Mouse (Mus musculus) urinary bladder, postnatal 36 days (tissue): Measurements from ENCODE around the gene 4921517D22Rik.

Experiments used
- DNase-seq, 2 experiments: peaks; one replicate each; pipeline ENCODE4 v3.0.0; 2022; ENCODE audit warnings: low spot score in 2 of 2, mixed read lengths in 1 of 2

4921517D22Rik gene

GRCm38 (mm10) chr13:59661387-59661786 is 32.5 kb downstream of the 4921517D22Rik start:
- no peak for DNase-seq

GRCm38 (mm10) chr13:59660371-59660770 is 33.5 kb downstream of the 4921517D22Rik start:
- DNase-seq, result no peak

- no peak for DNase-seq
Measured at GRCm38 (mm10) chr13:59657781-59658180, 36.1 kb downstream of the 4921517D22Rik start.

GRCm38 (mm10) chr13:59656975-59657388 is 36.9 kb downstream of the 4921517D22Rik start:
- DNase-seq, result no peak

- DNase-seq, result no peak
Measured at GRCm38 (mm10) chr13:59656316-59656832, 37.5 kb downstream of the 4921517D22Rik start.

GRCm38 (mm10) chr13:59655718-59656315 is 38.1 kb downstream of the 4921517D22Rik start:
- no peak for DNase-seq

- DNase-seq, result no peak
Measured at GRCm38 (mm10) chr13:59654465-59654864, 39.4 kb downstream of the 4921517D22Rik start.

GRCm38 (mm10) chr13:59653136-59653535 is 40.8 kb downstream of the 4921517D22Rik start:
- no peak for DNase-seq

GRCm38 (mm10) chr13:59652651-59653050 is 41.3 kb downstream of the 4921517D22Rik start:
- DNase-seq, result no peak

GRCm38 (mm10) chr13:59649781-59650180 is 44.1 kb downstream of the 4921517D22Rik start:
- no peak for DNase-seq

GRCm38 (mm10) chr13:59648598-59648997 is 45.3 kb downstream of the 4921517D22Rik start:
- DNase-seq, result no peak

- no peak for DNase-seq
Measured at GRCm38 (mm10) chr13:59647484-59647883, 46.4 kb downstream of the 4921517D22Rik start.

GRCm38 (mm10) chr13:59646674-59647244 is 47.1 kb downstream of the 4921517D22Rik start:
- no peak for DNase-seq

- no peak for DNase-seq
Measured at GRCm38 (mm10) chr13:59645491-59645890, 48.4 kb downstream of the 4921517D22Rik start.

GRCm38 (mm10) chr13:59642818-59643217 is 51.1 kb downstream of the 4921517D22Rik start:
- DNase-seq, result no peak

- no peak for DNase-seq
Measured at GRCm38 (mm10) chr13:59640178-59640440, 53.8 kb downstream of the 4921517D22Rik start.

- DNase-seq, result no peak
Measured at GRCm38 (mm10) chr13:59639368-59640177, 54.3 kb downstream of the 4921517D22Rik start.

- no peak for DNase-seq
Measured at GRCm38 (mm10) chr13:59637800-59638199, 56.1 kb downstream of the 4921517D22Rik start.
